Mouse (Mus musculus) heart, adult 2 months (tissue): Measurements from ENCODE around the gene Actn4.

Experiments used
- EP300 ChIP-seq: fragments of 200-500 bp; IDR thresholded peaks from 2 replicates; pipeline ENCODE4 v1.6.1; 2011; ENCODE audit warnings: low read depth, low read length, control low read depth; ENCODE audit not compliant: insufficient read depth
- POLR2A ChIP-seq: fragments of 200-500 bp; IDR thresholded peaks from 2 replicates; pipeline ENCODE4 v1.6.1; 2011; ENCODE audit warnings: mild to moderate bottlenecking, low read depth, low read length, control low read depth; ENCODE audit not compliant: insufficient read depth

- TF ChIP-seq EP300 (no peak), POLR2A (no peak)
These were observed 20.6 kb downstream of the Actn4 start for GRCm38 (mm10) chr7:28941542-28941941.
